Mouse (Mus musculus) neural tube, embryonic 13.5 days (tissue): Measurements from ENCODE around the gene Mtrf1. TPM values are rescaled to one million over a fixed set of nuclear protein-coding genes. Genes with fewer than 3 reads are reported as not detected.
"Not testable (repeated sequence)": the region's sequence is repeated elsewhere in the genome, so short reads cannot be mapped to it uniquely, and the experiment has no call there.

Source experiments
- ATAC-seq: fragments of 200-750 bp; cut with Nextera tagmentation; 2 replicates; pipeline ENCODE4 v1.8.0; 2017; ENCODE audit warnings: low read depth, mild to moderate bottlenecking, moderate TSS enrichment, moderate library complexity
- H3K27ac ChIP-seq: fragments of 300-500 bp; sonication (generic); replicated peaks from 2 replicates; pipeline ENCODE4 v1.5.1; 2015; ENCODE audit warnings: moderate library complexity, mild to moderate bottlenecking, inconsistent platforms
- H3K27me3 ChIP-seq: fragments of 300-500 bp; sonication (generic); 2 replicates; pipeline ENCODE4 v1.6.1; 2015; ENCODE audit warnings: mild to moderate bottlenecking, inconsistent platforms
- H3K36me3 ChIP-seq: fragments of 300-500 bp; sonication (generic); 2 replicates; pipeline ENCODE4 v1.6.1; 2015; ENCODE audit warnings: mild to moderate bottlenecking, inconsistent platforms
- H3K4me1 ChIP-seq: fragments of 300-500 bp; sonication (generic); replicated peaks from 2 replicates; pipeline ENCODE4 v1.6.1; 2015; ENCODE audit warnings: inconsistent platforms
- H3K4me2 ChIP-seq: fragments of 300-500 bp; sonication (generic); 2 replicates; pipeline ENCODE4 v1.6.1; 2015; ENCODE audit warnings: inconsistent platforms, mild to moderate bottlenecking, moderate library complexity
- H3K4me3 ChIP-seq: fragments of 300-500 bp; sonication (generic); 2 replicates; pipeline ENCODE4 v1.5.1; 2015; ENCODE audit warnings: mild to moderate bottlenecking, inconsistent platforms
- H3K9ac ChIP-seq: fragments of 300-500 bp; sonication (generic); 2 replicates; pipeline ENCODE4 v1.6.1; 2015; ENCODE audit warnings: moderate library complexity, mild to moderate bottlenecking, inconsistent platforms
- H3K9me3 ChIP-seq: fragments of 300-500 bp; sonication (generic); 2 replicates; pipeline ENCODE4 v1.6.1; 2016; ENCODE audit warnings: inconsistent platforms
- WGBS: fragments of 180-500 bp; shearing (Covaris S2); methylation state at CpG from one replicate; pipeline ENCODE4 v1.1.7; 2015; 5-methylcytosine and 5-hydroxymethylcytosine counted together
- polyA plus RNA-seq: library from polyadenylated mRNA; unstranded; fragments of >200 nt; fragmentation: Nextera tagmentation; extraction: Ambion mirVana; gene quantifications from 2 replicates; pipeline ENCODE4 v1.2.1, GENCODE M21; 2015

The Mtrf1 gene
- polyA plus RNA-seq, 1 experiment from 2014 or later: 11.5 TPM

- H3K27ac ChIP-seq: no peak overlapping the region
- no peak for ATAC-seq
- H3K4me2 ChIP-seq: no peak overlapping the region
- 79% methylated on average over 2 of the region's 2 CpGs for WGBS
- H3K4me1 ChIP-seq: no peaks in the 10 kb centered on the region
- peaks cover 42% of the 10 kb centered on the region for H3K36me3 ChIP-seq
- H3K4me3 ChIP-seq: no peak overlapping the region
- no peak overlapping the region for H3K9ac ChIP-seq
- no peaks in the 10 kb centered on the region for H3K9me3 ChIP-seq
- H3K27me3 ChIP-seq: no peaks in the 10 kb centered on the region
Observed at GRCm38 (mm10) chr14:79410662-79411061, 13.1 kb downstream of the Mtrf1 start.

GRCm38 (mm10) chr14:79413121-79413520 is 15.5 kb downstream of the Mtrf1 start:
- Histone ChIP-seq H3K4me3 (no peak overlapping the region), H3K36me3 (peaks cover 41% of the 10 kb centered on the region), H3K4me1 (no peaks in the 10 kb centered on the region), H3K9me3 (no peaks in the 10 kb centered on the region), H3K27me3 (no peaks in the 10 kb centered on the region), H3K27ac (no peak overlapping the region), H3K9ac (no peak overlapping the region), H3K4me2 (no peak overlapping the region)
- ATAC-seq: no peak
- 86% methylated on average over 6 of the region's 6 CpGs for WGBS

GRCm38 (mm10) chr14:79420083-79420685 is 22.6 kb downstream of the Mtrf1 start:
- 26% methylated on average over 20 of the region's 20 CpGs for WGBS
- H3K9ac ChIP-seq: no peak overlapping the region
- peaks cover 8% of the 10 kb centered on the region for H3K4me1 ChIP-seq
- peak overlapping the region; percentile 13; the same call in 1 of the 2 replicates for H3K4me2 ChIP-seq
- H3K27me3 ChIP-seq: no peaks in the 10 kb centered on the region
- no peak overlapping the region for H3K27ac ChIP-seq
- no peak overlapping the region for H3K4me3 ChIP-seq
- no peaks in the 10 kb centered on the region for H3K9me3 ChIP-seq
- H3K36me3 ChIP-seq: peaks cover 19% of the 10 kb centered on the region
- no peak; the same call in 1 of the 2 replicates for ATAC-seq

GRCm38 (mm10) chr14:79425979-79426729 is 28.6 kb downstream of the Mtrf1 start, which contains the start of gene Kbtbd7:
Kbtbd7 (plus strand) TSS chr14:79426511.
- WGBS: under 1% methylated on average over 44 of the region's 44 CpGs
- Histone ChIP-seq H3K27me3 (no peaks in the 10 kb centered on the region), H3K9ac (peak within 1 kb of the TSS; percentile 73), H3K36me3 (peaks cover 15% of the 10 kb centered on the region), H3K27ac (peak within 1 kb of the TSS; percentile 92), H3K9me3 (0 out of 2 replicates have a peak, but pooled peaks cover 9% of the 10 kb centered on the region), H3K4me2 (peak within 1 kb of the TSS; percentile 52), H3K4me3 (peak within 1 kb of the TSS; percentile 53), H3K4me1 (peaks cover 9% of the 10 kb centered on the region; the same call in 1 of the 2 replicates)
- peak; percentile 98 for ATAC-seq

GRCm38 (mm10) chr14:79426730-79427365 is 29.3 kb downstream of the Mtrf1 start:
- 61% methylated on average over 10 of the region's 59 CpGs for WGBS
- H3K27me3 ChIP-seq, H3K4me1 ChIP-seq, H3K9me3 ChIP-seq: not testable (repeated sequence)
- Histone ChIP-seq H3K4me2 (peak overlapping the region; percentile 52), H3K4me3 (peak overlapping the region; percentile 53), H3K27ac (peak overlapping the region; percentile 92), H3K9ac (peak overlapping the region; percentile 73), H3K36me3 (peaks cover 19% of the 10 kb centered on the region)
- peak; percentile 71 for ATAC-seq

GRCm38 (mm10) chr14:79434068-79434467 is 36.5 kb downstream of the Mtrf1 start:
- no peak overlapping the region for H3K4me2 ChIP-seq
- H3K4me3 ChIP-seq: no peak overlapping the region
- ATAC-seq: no peak
- H3K9me3 ChIP-seq: no peaks in the 10 kb centered on the region
- H3K27ac ChIP-seq: no peak overlapping the region
- no peaks in the 10 kb centered on the region for H3K4me1 ChIP-seq
- no peak overlapping the region for H3K9ac ChIP-seq
- WGBS: 80% methylated on average over 1 of the region's 1 CpGs
- H3K27me3 ChIP-seq: no peaks in the 10 kb centered on the region
- peaks cover 4% of the 10 kb centered on the region; the same call in 1 of the 2 replicates for H3K36me3 ChIP-seq

- peaks cover 5% of the 10 kb centered on the region; the same call in 1 of the 2 replicates for H3K9me3 ChIP-seq
- H3K27ac ChIP-seq: no peak overlapping the region
- no peak overlapping the region for H3K4me3 ChIP-seq
- H3K4me2 ChIP-seq: no peak overlapping the region
- H3K4me1 ChIP-seq: peaks cover 12% of the 10 kb centered on the region
- no peak for ATAC-seq
- no peaks in the 10 kb centered on the region for H3K36me3 ChIP-seq
- H3K27me3 ChIP-seq: no peaks in the 10 kb centered on the region
- WGBS: 87% methylated on average over 2 of the region's 2 CpGs
- no peak overlapping the region for H3K9ac ChIP-seq
Observed at GRCm38 (mm10) chr14:79440655-79441054, 43.1 kb downstream of the Mtrf1 start.

- peaks cover 15% of the 10 kb centered on the region for H3K4me1 ChIP-seq
- no peak overlapping the region for H3K27ac ChIP-seq
- H3K27me3 ChIP-seq: no peaks in the 10 kb centered on the region
- H3K9ac ChIP-seq: no peak overlapping the region
- H3K4me2 ChIP-seq: no peak overlapping the region
- WGBS: 87% methylated on average over 5 of the region's 5 CpGs
- H3K36me3 ChIP-seq: no peaks in the 10 kb centered on the region
- H3K4me3 ChIP-seq: no peak overlapping the region
- H3K9me3 ChIP-seq: peaks cover 5% of the 10 kb centered on the region; the same call in 1 of the 2 replicates
- no peak for ATAC-seq
Observed at GRCm38 (mm10) chr14:79441441-79441840, 43.9 kb downstream of the Mtrf1 start.

GRCm38 (mm10) chr14:79444601-79445000 is 47.0 kb downstream of the Mtrf1 start:
- no peak overlapping the region for H3K9ac ChIP-seq
- 77% methylated on average over 9 of the region's 9 CpGs for WGBS
- peaks cover 3% of the 10 kb centered on the region; the same call in 1 of the 2 replicates for H3K9me3 ChIP-seq
- no peaks in the 10 kb centered on the region for H3K36me3 ChIP-seq
- H3K4me2 ChIP-seq: peak overlapping the region; percentile 51
- peaks cover 15% of the 10 kb centered on the region for H3K4me1 ChIP-seq
- no peaks in the 10 kb centered on the region for H3K27me3 ChIP-seq
- peak; percentile 25; the same call in 1 of the 2 replicates for ATAC-seq
- peak overlapping the region; percentile 39; the same call in 1 of the 2 replicates for H3K27ac ChIP-seq
- H3K4me3 ChIP-seq: no peak overlapping the region

- Histone ChIP-seq H3K4me2 (peak overlapping the region; percentile 51), H3K9me3 (no peaks in the 10 kb centered on the region), H3K36me3 (no peaks in the 10 kb centered on the region), H3K9ac (peak overlapping the region; percentile 13), H3K4me1 (peaks cover 15% of the 10 kb centered on the region), H3K27me3 (no peaks in the 10 kb centered on the region), H3K27ac (peak overlapping the region; percentile 84), H3K4me3 (peak overlapping the region; percentile 18)
- peak; percentile 77 for ATAC-seq
- WGBS: 22% methylated on average over 16 of the region's 16 CpGs
Observed at GRCm38 (mm10) chr14:79445055-79445620, 47.6 kb downstream of the Mtrf1 start.

- peak within 1 kb of the TSS; percentile 59 for H3K4me3 ChIP-seq
- H3K27ac ChIP-seq, H3K9me3 ChIP-seq, H3K27me3 ChIP-seq, H3K36me3 ChIP-seq, H3K4me1 ChIP-seq: not testable (repeated sequence)
- 20% methylated on average over 43 of the region's 89 CpGs for WGBS
- peak; percentile 89 for ATAC-seq
- H3K9ac ChIP-seq: peak within 1 kb of the TSS; percentile 60; the same call in 1 of the 2 replicates
- peak within 1 kb of the TSS; percentile 66 for H3K4me2 ChIP-seq
Observed at GRCm38 (mm10) chr14:79451681-79452590, 54.4 kb downstream of the Mtrf1 start, which contains the start of gene Kbtbd6. Kbtbd6 (plus strand) TSS chr14:79451835.
